Mouse (Mus musculus) gastrocnemius, postnatal 14 days (tissue): ENCODE data around the gene Crispld2. TPM values are rescaled to one million over a fixed set of nuclear protein-coding genes. Genes with fewer than 3 reads are reported as not detected.

Experiments
- DNase-seq: peaks from one replicate; pipeline ENCODE4 v3.0.0; 2021; ENCODE audit warnings: mixed read lengths
- intact Hi-C: fragments of 180-260 bp; cut with DNase I; formaldehyde crosslinking; loops from one replicate; pipeline ENCODE4 v1.15.1; 2025; ENCODE audit warnings: low total_unique reads
- total RNA-seq, 2 experiments: library from RNA; stranded (reverse); gene quantifications; 2 replicates each; pipeline ENCODE4 v1.2.3; 2021

Crispld2 gene
- total RNA-seq, 2 experiments from 2014 or later = 5.7 to 5.9 TPM

DNA sequence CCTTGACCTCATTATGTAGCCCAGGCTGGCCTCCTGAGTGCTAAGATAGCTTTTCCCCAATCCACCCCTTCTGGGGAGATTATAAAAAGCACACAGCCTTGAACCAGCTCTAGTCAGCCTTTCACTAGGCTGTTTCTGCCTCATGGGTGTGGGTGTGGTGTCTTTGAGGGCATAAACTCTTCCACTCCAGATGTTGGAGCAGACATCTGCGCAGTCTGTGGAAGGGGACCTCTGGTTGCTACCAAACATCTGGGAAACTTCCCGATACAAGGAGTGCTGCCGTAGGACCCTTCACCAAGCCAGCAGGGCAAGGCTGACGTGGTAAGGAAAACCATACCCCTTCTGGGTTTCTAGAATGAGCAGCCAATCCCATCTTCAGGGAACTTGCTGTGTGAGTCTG is 59.7 kb downstream of the Crispld2 start:
- DNase-seq = no peak
- intact Hi-C loops = no loop called here

DNA sequence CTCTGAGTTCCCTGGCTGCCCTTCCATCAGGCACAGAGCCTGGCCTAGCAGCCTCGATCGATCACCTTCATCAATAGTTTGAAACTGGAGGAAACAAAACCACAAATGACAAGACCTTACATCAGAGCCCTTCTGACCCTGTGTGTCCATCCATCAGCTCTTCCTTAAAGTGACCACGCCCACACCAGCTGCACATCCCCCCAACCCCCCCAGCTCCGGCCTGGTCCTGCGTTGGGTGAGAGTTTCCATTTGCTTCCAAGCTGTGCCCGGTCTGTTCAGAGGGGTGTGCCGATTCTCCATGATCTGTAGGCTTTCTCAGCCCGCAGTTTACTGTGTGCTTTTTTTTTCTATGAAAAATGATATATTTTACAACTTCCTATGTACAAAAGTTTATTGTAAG is 60.1 kb downstream of the Crispld2 start:
- intact Hi-C loops = no loop called here
- no peak for DNase-seq

DNA sequence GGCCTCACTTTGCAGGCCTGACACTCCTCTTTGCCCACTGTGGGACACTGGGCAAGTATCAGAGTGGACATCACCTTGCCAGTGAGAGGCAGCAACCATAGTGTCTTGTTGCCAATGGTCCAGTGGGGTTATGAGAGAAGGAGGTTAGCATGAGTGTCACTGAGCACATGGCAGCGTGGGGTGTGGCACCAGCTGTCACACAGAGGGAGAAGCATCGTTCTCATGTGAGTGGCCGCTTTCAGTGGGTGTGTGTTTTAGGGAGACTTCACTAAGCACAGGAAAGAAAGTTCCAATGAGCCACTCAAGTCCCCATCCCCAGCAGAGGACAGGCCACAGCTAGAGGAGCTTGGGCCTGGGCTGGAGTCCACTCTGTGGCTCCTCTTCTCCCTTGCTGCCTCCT is 62.6 kb downstream of the Crispld2 start:
- intact Hi-C loops = no loop called here
- no peak for DNase-seq

DNA sequence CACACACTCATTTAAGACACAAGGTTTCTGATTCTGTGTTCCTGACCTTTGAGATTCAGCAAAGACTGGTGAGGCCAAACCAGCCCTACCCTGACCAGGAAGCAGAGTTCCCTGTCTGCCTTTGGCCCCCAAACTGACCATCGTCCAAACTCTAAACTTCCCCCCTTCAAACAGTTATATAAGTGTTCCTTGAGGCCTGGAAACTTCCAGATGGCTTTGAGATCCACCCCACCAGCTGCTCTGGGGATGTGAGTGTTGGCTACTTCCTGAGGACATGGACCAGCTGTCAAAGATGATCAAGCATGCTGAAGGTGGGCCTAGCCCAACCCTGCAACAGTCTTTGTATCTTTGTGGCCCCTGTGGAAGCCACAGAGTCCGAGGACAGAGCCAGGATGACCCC is 64.8 kb downstream of the Crispld2 start:
- no peak for DNase-seq
- intact Hi-C loops = no loop called here

- DNase-seq = peak; percentile 77
- intact Hi-C loops = loop anchor here (5.0 kb wide), 1 partner anchor 60 kb away; no protein-coding TSS in a partner anchor
These were observed 70.5 kb downstream of the Crispld2 start for GRCm38 (mm10) chr8:120062742-120063141.

- intact Hi-C loops = loop anchor here (5.0 kb wide), 1 partner anchor 61 kb away; no protein-coding TSS in a partner anchor
- no peak for DNase-seq
These were observed 71.1 kb downstream of the Crispld2 start for GRCm38 (mm10) chr8:120063326-120063725.

DNA sequence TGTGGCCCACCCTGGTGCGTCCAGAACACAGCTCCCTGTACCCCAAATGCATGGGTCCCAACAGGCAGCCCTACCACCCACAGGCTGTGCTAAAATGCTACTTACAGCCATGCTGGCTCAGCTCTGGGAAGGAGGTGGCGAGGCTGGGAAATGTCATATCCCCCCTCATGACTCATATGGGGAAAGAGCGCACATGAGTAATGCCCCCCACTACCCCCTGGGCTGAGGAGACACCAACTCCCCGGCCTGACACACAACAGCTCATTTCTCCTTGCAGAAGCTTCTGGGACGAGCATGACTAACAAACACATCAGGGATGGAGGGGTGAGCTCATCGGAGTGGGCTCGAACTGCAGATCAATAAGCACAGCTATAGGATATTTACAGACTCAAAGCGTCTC is 73.4 kb downstream of the Crispld2 start:
- intact Hi-C loops = no loop called here
- DNase-seq = no peak

- intact Hi-C loops = no loop called here
- DNase-seq = no peak
These were observed 74.0 kb downstream of the Crispld2 start for GRCm38 (mm10) chr8:120066226-120066625.

DNA sequence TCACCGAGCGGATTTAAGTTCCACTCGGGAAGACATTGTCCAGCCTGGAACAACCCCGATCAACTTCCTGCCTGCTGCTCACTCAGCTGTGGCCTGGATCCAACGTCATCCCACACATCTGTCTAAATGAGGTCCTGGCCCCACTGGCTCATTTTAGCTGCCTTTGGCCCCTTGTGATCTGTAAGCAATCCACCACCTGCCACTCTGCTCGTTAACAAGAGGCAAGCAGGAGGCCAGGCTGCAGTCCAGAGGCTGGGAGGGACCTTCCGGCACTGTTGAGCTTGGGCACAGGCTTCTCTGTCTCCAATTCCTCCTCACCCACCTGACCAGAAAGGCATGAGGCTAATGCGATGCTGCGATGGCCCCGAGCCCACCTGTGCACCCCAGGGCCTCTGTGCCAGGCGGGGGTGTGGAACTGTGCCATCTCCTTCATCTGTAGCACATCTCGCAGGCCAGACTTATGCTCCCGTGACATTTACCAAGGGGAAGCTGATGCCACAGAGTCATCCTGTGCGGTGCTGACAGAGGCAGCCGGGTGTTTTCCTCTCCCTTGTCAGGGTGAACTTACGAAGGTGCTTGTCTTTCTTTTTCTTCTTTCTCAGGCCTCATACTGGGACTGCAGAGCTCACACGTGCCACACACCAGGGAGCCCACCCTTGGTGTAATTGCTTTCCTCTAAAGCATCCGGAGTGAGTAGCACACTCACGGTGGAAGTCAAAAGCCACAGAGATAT is 75.9 kb downstream of the Crispld2 start:
- intact Hi-C loops = no loop called here
- DNase-seq = peak; percentile 87

GRCm38 (mm10) chr8:120071684-120072083 is 79.4 kb downstream of the Crispld2 start:
- peak; percentile 83 for DNase-seq
- intact Hi-C loops = loop anchor here (2.0 to 5.0 kb wide), 2 partner anchors 79 to 125 kb away; partner anchors contain the start of gene Crispld2

GRCm38 (mm10) chr8:120072259-120072658 is 80.0 kb downstream of the Crispld2 start:
- DNase-seq = peak; percentile 23

DNA sequence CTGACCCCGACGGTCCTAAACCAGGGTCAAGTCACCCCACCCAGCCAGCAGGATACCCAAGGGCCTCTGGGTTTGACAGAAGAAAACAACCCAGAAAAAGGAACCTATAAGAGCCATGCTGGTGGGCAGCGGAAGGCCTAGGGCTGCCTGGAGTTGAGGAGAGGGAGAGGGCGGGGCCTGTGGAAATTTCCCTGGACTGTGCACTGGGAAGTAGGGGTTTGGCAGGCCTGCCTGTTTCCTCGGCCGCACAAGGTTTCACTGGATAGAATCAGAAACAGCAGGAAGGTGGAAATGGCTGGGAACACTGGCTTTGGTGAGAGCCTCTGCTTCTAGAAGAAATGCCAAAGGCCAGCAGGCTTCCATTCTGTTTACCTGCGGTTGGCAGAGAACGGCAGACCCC is 80.6 kb downstream of the Crispld2 start:
- peak; percentile 53 for DNase-seq
- intact Hi-C loops = loop anchor here (2.0 to 5.0 kb wide), 2 partner anchors 81 to 126 kb away; partner anchors contain the start of gene Crispld2

More at GRCm38 (mm10) chr8:120072259-120072658, 80.0 kb downstream of the Crispld2 start:
- intact Hi-C loops = loop anchor here (2.0 to 5.0 kb wide), 2 partner anchors 80 to 125 kb away; partner anchors contain the start of gene Crispld2

DNA sequence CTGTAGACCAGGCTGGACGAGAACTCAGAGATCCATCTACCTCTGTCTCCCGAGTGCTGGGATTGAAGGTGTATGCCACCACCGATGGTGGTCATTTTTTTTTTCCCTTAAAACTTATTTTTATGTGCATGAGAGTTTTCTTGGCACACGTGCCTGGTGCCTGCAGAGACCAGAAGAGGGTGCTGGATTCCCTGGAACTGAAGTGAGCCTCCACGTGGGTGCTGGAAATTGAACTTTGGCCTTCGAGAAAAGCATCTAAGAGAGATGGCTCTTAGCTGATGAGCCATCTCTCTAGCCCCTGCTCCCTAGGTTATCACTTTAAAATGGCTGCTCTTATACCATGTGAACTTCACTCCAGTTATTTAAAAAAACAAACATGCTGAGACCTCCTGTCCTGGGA is 82.3 kb downstream of the Crispld2 start:
- intact Hi-C loops = loop anchor here (5.0 kb wide), 1 partner anchor 82 kb away; the partner anchor contains the start of gene Crispld2

DNA sequence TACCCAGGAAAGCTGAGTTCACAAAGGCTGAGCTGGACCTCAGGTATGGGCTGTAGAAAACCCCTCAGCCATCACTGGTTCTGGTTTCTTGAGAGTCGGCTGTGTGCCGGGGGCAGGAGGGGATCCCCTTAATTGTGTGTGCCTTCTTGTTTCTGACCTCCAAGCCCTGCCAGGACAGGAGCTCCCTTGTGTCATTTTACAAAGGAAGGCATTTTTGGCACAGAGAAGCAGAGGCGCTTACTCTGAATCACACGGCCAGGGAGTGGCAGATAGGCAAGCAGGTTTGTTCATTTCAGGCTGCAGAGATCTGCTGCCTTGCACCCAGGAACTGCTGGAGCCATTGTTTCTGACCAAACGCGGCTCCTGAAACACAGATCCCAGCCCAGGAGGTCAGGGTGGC is 83.1 kb downstream of the Crispld2 start:
- intact Hi-C loops = no loop called here
- DNase-seq = no peak

More for the DNA sequence above, 82.3 kb downstream of the Crispld2 start:
- DNase-seq = no peak

- DNase-seq = peak; percentile 81
- intact Hi-C loops = loop anchor here (2.0 kb wide), 1 partner anchor 135 kb away; no protein-coding TSS in a partner anchor
These were observed 85.8 kb downstream of the Crispld2 start for GRCm38 (mm10) chr8:120078080-120078479.

DNA sequence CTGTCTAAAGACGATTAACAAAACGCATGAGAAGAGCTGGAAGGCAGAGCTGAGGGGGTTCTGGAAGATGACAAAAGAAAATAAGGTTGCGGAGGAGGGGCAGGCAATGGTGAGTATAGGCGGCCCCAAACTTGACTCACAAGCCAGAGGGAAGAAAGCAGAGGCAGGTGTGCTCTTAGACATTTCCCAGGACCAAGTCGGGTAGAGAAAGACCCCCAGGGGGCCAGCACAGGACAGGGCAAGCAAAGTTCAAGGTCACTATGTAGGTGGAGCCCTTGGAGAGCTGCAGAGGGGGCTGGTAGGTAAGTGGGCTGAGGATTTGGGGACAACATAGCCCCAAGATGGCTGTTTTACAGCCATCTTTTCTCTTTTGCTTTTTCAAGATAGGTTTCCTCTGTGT is 87.1 kb downstream of the Crispld2 start:
- intact Hi-C loops = loop anchor here (2.0 kb wide), 1 partner anchor 137 kb away; no protein-coding TSS in a partner anchor
- no peak for DNase-seq

- DNase-seq = no peak
- intact Hi-C loops = loop anchor here (10.0 kb wide), 1 partner anchor 298 kb away; no protein-coding TSS in a partner anchor
These were observed 91.0 kb downstream of the Crispld2 start for GRCm38 (mm10) chr8:120083261-120083660.

GRCm38 (mm10) chr8:120084783-120085182 is 92.5 kb downstream of the Crispld2 start:
- no peak for DNase-seq
- intact Hi-C loops = loop anchor here (10.0 kb wide), 1 partner anchor 300 kb away; no protein-coding TSS in a partner anchor

DNA sequence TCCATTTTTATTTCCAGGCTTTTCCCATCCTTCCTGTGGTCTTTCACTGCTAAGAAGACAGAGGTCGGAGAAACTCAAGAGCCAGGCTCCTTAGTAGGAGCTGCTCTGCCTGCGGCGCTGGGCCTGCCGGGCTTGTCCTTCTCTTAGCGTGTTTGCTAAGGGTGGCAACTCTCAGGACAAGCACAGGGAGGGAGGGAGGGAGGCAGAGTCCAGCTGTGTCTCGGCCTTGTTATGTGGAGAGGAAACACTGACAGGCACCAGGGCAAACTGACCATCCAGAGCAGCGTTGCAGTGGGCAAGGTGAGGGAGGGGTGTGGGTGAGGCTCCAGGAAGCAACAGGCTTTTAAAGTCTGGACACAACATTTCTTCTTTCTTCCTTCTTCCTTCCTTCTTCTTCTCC is 97.3 kb downstream of the Crispld2 start:
- intact Hi-C loops = loop anchor here (10.0 kb wide), 1 partner anchor 305 kb away; no protein-coding TSS in a partner anchor
- no peak for DNase-seq

DNA sequence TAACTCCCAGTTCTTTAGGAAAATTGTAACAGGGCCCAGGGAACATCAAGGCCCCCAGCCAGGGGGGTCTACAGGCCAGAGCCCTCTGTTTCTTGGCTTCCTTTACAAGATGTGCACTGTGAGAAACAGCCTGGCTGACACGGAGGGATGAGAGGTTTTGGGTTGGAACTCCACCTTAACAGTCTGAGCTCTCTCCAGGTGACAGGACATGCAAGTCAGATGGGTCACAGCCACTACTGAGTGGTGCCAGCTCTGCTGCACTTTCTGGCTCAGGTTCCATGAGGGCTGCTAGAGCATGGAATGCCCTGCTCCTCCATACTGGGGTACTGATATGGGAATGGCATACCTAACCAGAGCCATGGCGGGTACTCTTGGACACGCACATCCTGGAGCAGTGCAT is 98.8 kb downstream of the Crispld2 start:
- intact Hi-C loops = no loop called here
- no peak for DNase-seq

DNA sequence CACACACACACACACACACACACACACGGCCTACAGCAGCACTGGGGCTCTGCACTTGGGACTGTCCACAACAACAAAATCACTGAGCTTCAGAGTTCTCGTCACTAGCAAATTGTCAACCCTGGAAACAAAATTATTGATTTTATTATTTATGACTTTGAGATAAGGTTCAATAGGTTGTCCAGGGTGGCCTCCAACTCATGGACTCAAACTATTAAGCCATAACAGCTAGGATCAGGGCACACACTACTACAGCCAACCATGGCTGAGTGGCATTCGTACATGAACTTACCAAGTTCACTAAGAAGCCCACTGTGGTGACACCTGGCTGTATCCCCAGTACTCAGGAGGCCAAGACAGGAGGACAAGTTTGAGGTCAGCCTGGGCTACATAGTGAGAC is 100.9 kb downstream of the Crispld2 start:
- intact Hi-C loops = no loop called here
- DNase-seq = no peak
